Mouse (Mus musculus): ENCODE measurements at regions not wholly inside any gene's neighbourhood (a gene's known extent, or its start where the extent isn't known, plus 50 kb on each side); places are given as distances from the start of the nearest gene placed in this dataset.
A peak's percentile ranks its signal among the peaks of the same experiment; 100 is the strongest.

GRCm38 (mm10) chr17:80827896-80828295 lies 99.6 kb upstream of the Map4k3 start:
- DNase-seq, result no peak
- intact Hi-C loops (cut with DNase I), result no loop called here

- intact Hi-C loops (cut with DNase I), result no loop called here
- no peak for DNase-seq
Observed at GRCm38 (mm10) chr17:80827361-80827760, 99.1 kb upstream of the Map4k3 start.

- intact Hi-C loops (cut with DNase I), result no loop called here
- DNase-seq, result no peak
Observed at GRCm38 (mm10) chr17:80825971-80826730, 97.9 kb upstream of the Map4k3 start.

- intact Hi-C loops (cut with DNase I), result no loop called here
- no peak for DNase-seq
Observed at GRCm38 (mm10) chr17:80825518-80825901, 97.2 kb upstream of the Map4k3 start.

GRCm38 (mm10) chr17:80824826-80825517 lies 96.7 kb upstream of the Map4k3 start:
- DNase-seq, result no peak
- intact Hi-C loops (cut with DNase I), result no loop called here

GRCm38 (mm10) chr17:80824261-80824660 lies 96.0 kb upstream of the Map4k3 start:
- no peak for DNase-seq
- intact Hi-C loops (cut with DNase I), result no loop called here

- intact Hi-C loops (cut with DNase I), result no loop called here
Observed at GRCm38 (mm10) chr17:80820888-80821287, 92.6 kb upstream of the Map4k3 start.

GRCm38 (mm10) chr17:80818477-80819028 lies 90.3 kb upstream of the Map4k3 start:
- intact Hi-C loops (cut with DNase I), result loop anchor here (10.0 kb wide), 1 partner anchor 204 kb away; no protein-coding TSS in a partner anchor
- DNase-seq, result no peak

More at GRCm38 (mm10) chr17:80820888-80821287, 92.6 kb upstream of the Map4k3 start:
- no peak for DNase-seq

- intact Hi-C loops (cut with DNase I), result loop anchor here (10.0 kb wide), 1 partner anchor 201 kb away; no protein-coding TSS in a partner anchor
- peak; percentile 38 for DNase-seq
Observed at GRCm38 (mm10) chr17:80815747-80816146, 87.5 kb upstream of the Map4k3 start.

GRCm38 (mm10) chr17:80813194-80813593 lies 84.9 kb upstream of the Map4k3 start:
- no peak for DNase-seq
- intact Hi-C loops (cut with DNase I), result loop anchor here (10.0 kb wide), 1 partner anchor 198 kb away; no protein-coding TSS in a partner anchor

GRCm38 (mm10) chr17:80809275-80809674 lies 81.0 kb upstream of the Map4k3 start:
- intact Hi-C loops (cut with DNase I), result no loop called here
- DNase-seq, result no peak

GRCm38 (mm10) chr17:80808069-80808468 lies 79.8 kb upstream of the Map4k3 start:
- intact Hi-C loops (cut with DNase I), result no loop called here
- DNase-seq, result no peak

- intact Hi-C loops (cut with DNase I), result no loop called here
- DNase-seq, result no peak
Observed at GRCm38 (mm10) chr17:80803361-80803915, 75.2 kb upstream of the Map4k3 start.

- intact Hi-C loops (cut with DNase I), result no loop called here
- DNase-seq, result peak; percentile 63
Observed at GRCm38 (mm10) chr17:80802622-80803021, 74.3 kb upstream of the Map4k3 start.

GRCm38 (mm10) chr17:80801991-80802390 lies 73.7 kb upstream of the Map4k3 start:
- intact Hi-C loops (cut with DNase I), result no loop called here
- DNase-seq, result no peak

- intact Hi-C loops (cut with DNase I), result no loop called here
- peak; percentile 73 for DNase-seq
Observed at GRCm38 (mm10) chr17:80801451-80801983, 73.2 kb upstream of the Map4k3 start.

- no peak for DNase-seq
- intact Hi-C loops (cut with DNase I), result no loop called here
Observed at GRCm38 (mm10) chr17:80800877-80801276, 72.6 kb upstream of the Map4k3 start.

GRCm38 (mm10) chr17:80800454-80800853 lies 72.2 kb upstream of the Map4k3 start:
- intact Hi-C loops (cut with DNase I), result no loop called here
- no peak for DNase-seq

GRCm38 (mm10) chr17:80799061-80799460 lies 70.8 kb upstream of the Map4k3 start:
- intact Hi-C loops (cut with DNase I), result no loop called here

GRCm38 (mm10) chr17:80798281-80798980 lies 70.1 kb upstream of the Map4k3 start:
- no peak for DNase-seq
- intact Hi-C loops (cut with DNase I), result no loop called here

More at GRCm38 (mm10) chr17:80799061-80799460, 70.8 kb upstream of the Map4k3 start:
- no peak for DNase-seq
